Mouse (Mus musculus): ENCODE measurements around the gene Clca3a1.
"Not testable (repeated sequence)": the region's sequence is repeated elsewhere in the genome, so short reads cannot be mapped to it uniquely, and the experiment has no call there.

Clca3a1 gene

GRCm38 (mm10) chr3:144760592-144761309 lies at the start of gene Clca3a1:
Gene Clca3a1 (minus strand): TSS chr3:144760977.
- peak in 1 of 2 experiments; percentile 5 for DNase-seq

- DNase-seq = not testable (repeated sequence)
These were observed 47.6 kb upstream of the Clca3a1 start for GRCm38 (mm10) chr3:144808153-144808925.

- DNase-seq = not testable (repeated sequence)
These were observed 45.8 kb upstream of the Clca3a1 start for GRCm38 (mm10) chr3:144806626-144807025.

GRCm38 (mm10) chr3:144801861-144802260 lies 41.1 kb upstream of the Clca3a1 start:
- DNase-seq = peak; percentile 37 to 44

GRCm38 (mm10) chr3:144785181-144786148 lies 24.7 kb upstream of the Clca3a1 start:
- no peak for DNase-seq

- DNase-seq = no peak
These were observed 4.4 kb upstream of the Clca3a1 start for GRCm38 (mm10) chr3:144765161-144765560.

GRCm38 (mm10) chr3:144761454-144761853 lies 677 bp upstream of the Clca3a1 start:
- DNase-seq = no peak

GRCm38 (mm10) chr3:144759719-144760118 lies 1.1 kb downstream of the Clca3a1 start:
- DNase-seq = no peak

GRCm38 (mm10) chr3:144756103-144756502 lies 4.7 kb downstream of the Clca3a1 start:
- peak; percentile 23 to 30 for DNase-seq

GRCm38 (mm10) chr3:144753120-144753519 lies 7.7 kb downstream of the Clca3a1 start:
- DNase-seq = peak; percentile 21 to 30

- DNase-seq = not testable (repeated sequence)
These were observed 11.5 kb downstream of the Clca3a1 start for GRCm38 (mm10) chr3:144749062-144749963.

GRCm38 (mm10) chr3:144747706-144748105 lies 13.1 kb downstream of the Clca3a1 start:
- not testable (repeated sequence) for DNase-seq

GRCm38 (mm10) chr3:144738396-144738795 lies 22.4 kb downstream of the Clca3a1 start:
- not testable (repeated sequence) for DNase-seq

- peak; percentile 73 to 77 for DNase-seq
These were observed 23.9 kb downstream of the Clca3a1 start for GRCm38 (mm10) chr3:144736831-144737230.

GRCm38 (mm10) chr3:144723455-144723854 lies 37.3 kb downstream of the Clca3a1 start:
- DNase-seq = peak; percentile 74 to 76

GRCm38 (mm10) chr3:144722566-144722965 lies 38.2 kb downstream of the Clca3a1 start:
- DNase-seq = not testable (repeated sequence)

- DNase-seq = no peak
These were observed 38.9 kb downstream of the Clca3a1 start for GRCm38 (mm10) chr3:144721860-144722256.

- DNase-seq = no peak
These were observed 39.5 kb downstream of the Clca3a1 start for GRCm38 (mm10) chr3:144721077-144721859.

GRCm38 (mm10) chr3:144719901-144720747 lies 40.7 kb downstream of the Clca3a1 start, which contains the start of gene Sh3glb1:
Gene Sh3glb1 (minus strand): TSS chr3:144720335.
- DNase-seq = peak; percentile 99 to 100

Measured in cerebellum, postnatal 10 days (tissue).